Mouse (Mus musculus) CH12.LX (cell line): ENCODE results near the gene Sparcl1. TPM values are rescaled to one million over a fixed set of nuclear protein-coding genes. Genes with fewer than 3 reads are reported as not detected.

ENCODE experiments used
- DNase-seq: peaks from one replicate; pipeline ENCODE4 v3.0.0-alpha.2; 2013; ENCODE audit errors: extremely low read depth
- H3K27ac ChIP-seq: 2 replicates; pipeline ENCODE4 v1.5.1; 2012; ENCODE audit warnings: low read depth, mild to moderate bottlenecking, control low read depth, moderate library complexity; ENCODE audit not compliant: insufficient read depth
- H3K27me3 ChIP-seq: replicated peaks from 2 replicates; pipeline ENCODE3; 2012; ENCODE audit warnings: inconsistent platforms
- H3K36me3 ChIP-seq, 2 experiments: replicated peaks in 1 of 2; 2 replicates each; pipeline versions ENCODE3 to v1.6.1; 2012; ENCODE audit warnings: inconsistent platforms in 1 of 2, low read length in 1 of 2, mild to moderate bottlenecking in 1 of 2, mixed read lengths in 1 of 2, moderate library complexity in 1 of 2; ENCODE audit not compliant: control insufficient read depth in 1 of 2, insufficient read depth in 1 of 2
- H3K4me1 ChIP-seq, 2 experiments: 2 replicates each; pipeline ENCODE4 v1.6.1; 2012; ENCODE audit warnings: inconsistent platforms in 1 of 2, moderate library complexity in 1 of 2; ENCODE audit not compliant: insufficient read depth in 2 of 2, control insufficient read depth in 1 of 2
- H3K4me2 ChIP-seq: 2 replicates; pipeline ENCODE4 v1.6.1; 2012; ENCODE audit warnings: low read depth, mild to moderate bottlenecking, control low read depth; ENCODE audit not compliant: poor library complexity, insufficient read depth, severe bottlenecking
- H3K4me3 ChIP-seq, 3 experiments: fragments of 150-350 bp in 1 of 3; sonication (generic) in 1 of 3; replicated peaks in 1 of 3; 2 replicates each; pipeline versions ENCODE3 to v1.5.1; 2011 to 2012; ENCODE audit warnings: low read depth in 2 of 3, low read length in 2 of 3, mild to moderate bottlenecking in 2 of 3, moderate library complexity in 2 of 3, control low read depth in 1 of 3, improper control_type of control experiment in 1 of 3, inconsistent platforms in 1 of 3, mixed read lengths in 1 of 3; ENCODE audit not compliant: poor library complexity in 1 of 3
- H3K79me2 ChIP-seq: replicated peaks from 2 replicates; pipeline ENCODE4 v1.6.1; 2012; ENCODE audit warnings: mild to moderate bottlenecking, moderate library complexity; ENCODE audit not compliant: control insufficient read depth, poor library complexity, insufficient read depth, severe bottlenecking; ENCODE audit errors: extremely low read depth
- H3K9ac ChIP-seq: 2 replicates; pipeline ENCODE4 v1.6.1; 2012; ENCODE audit warnings: low read depth, mild to moderate bottlenecking, control low read depth, moderate library complexity; ENCODE audit not compliant: insufficient read depth
- H3K9me3 ChIP-seq: replicated peaks from 2 replicates; pipeline ENCODE3; 2012; ENCODE audit warnings: low read length, inconsistent platforms, mixed read lengths
- BHLHE40 ChIP-seq: IDR thresholded peaks from 2 replicates; pipeline ENCODE4 v1.6.1; 2011; ENCODE audit warnings: mild to moderate bottlenecking, low read depth, low read length, improper control_type of control experiment
- CHD1 ChIP-seq: IDR thresholded peaks from 2 replicates; pipeline ENCODE4 v1.6.1; 2012; ENCODE audit warnings: low read depth, low read length, improper control_type of control experiment, inconsistent platforms
- CTCF ChIP-seq, 2 experiments: IDR thresholded peaks in 1 of 2; conservative IDR thresholded peaks in 1 of 2; 2 replicates each; pipeline ENCODE4 v1.5.1; 2011 to 2012; ENCODE audit warnings: low read depth in 2 of 2, low read length in 2 of 2, improper control_type of control experiment in 1 of 2, inconsistent platforms in 1 of 2, mild to moderate bottlenecking in 1 of 2, moderate library complexity in 1 of 2
- EP300 ChIP-seq: IDR thresholded peaks from 2 replicates; pipeline ENCODE4 v1.6.1; 2011; ENCODE audit warnings: low read length, improper control_type of control experiment
- ETS1 ChIP-seq: conservative IDR thresholded peaks from 2 replicates; pipeline ENCODE4 v1.6.1; 2012; ENCODE audit warnings: low read depth, mild to moderate bottlenecking, inconsistent platforms, low read length, improper control_type of control experiment, moderate library complexity
- IRF4 ChIP-seq: IDR thresholded peaks from 2 replicates; pipeline ENCODE4 v1.6.1; 2014; ENCODE audit warnings: low read depth, mild to moderate bottlenecking, inconsistent platforms, low read length, improper control_type of control experiment
- JUND ChIP-seq: conservative IDR thresholded peaks from 2 replicates; pipeline ENCODE4 v1.6.1; 2011; ENCODE audit warnings: low read depth, low read length, improper control_type of control experiment
- KAT2A ChIP-seq: IDR thresholded peaks from 2 replicates; pipeline ENCODE4 v1.6.1; 2012; ENCODE audit warnings: low read length, improper control_type of control experiment, inconsistent platforms; ENCODE audit not compliant: insufficient replicate concordance
- MEF2A ChIP-seq: IDR thresholded peaks from 2 replicates; pipeline ENCODE4 v1.6.1; 2014; ENCODE audit warnings: low read depth, mild to moderate bottlenecking, inconsistent platforms, low read length, improper control_type of control experiment, borderline replicate concordance
- MXI1 ChIP-seq: IDR thresholded peaks from 2 replicates; pipeline ENCODE4 v1.6.1; 2011; ENCODE audit warnings: mild to moderate bottlenecking, low read depth, low read length, improper control_type of control experiment
- NELFE ChIP-seq: IDR thresholded peaks from 2 replicates; pipeline ENCODE4 v1.6.1; 2011; ENCODE audit warnings: low read depth, low read length, improper control_type of control experiment
- PAX5 ChIP-seq: IDR thresholded peaks from 2 replicates; pipeline ENCODE4 v1.6.1; 2012; ENCODE audit warnings: low read length, inconsistent platforms, mixed read lengths
- POLR2AphosphoS2 ChIP-seq: IDR thresholded peaks from 2 replicates; pipeline ENCODE4 v1.6.1; 2011; ENCODE audit warnings: low read depth, low read length, improper control_type of control experiment
- RAD21 ChIP-seq: IDR thresholded peaks from 2 replicates; pipeline ENCODE4 v1.6.1; 2011; ENCODE audit warnings: low read depth, mild to moderate bottlenecking, low read length, improper control_type of control experiment, moderate library complexity
- RCOR1 ChIP-seq: conservative IDR thresholded peaks from 2 replicates; pipeline ENCODE4 v1.6.1; 2012; ENCODE audit warnings: low read depth, mild to moderate bottlenecking, inconsistent platforms, low read length, improper control_type of control experiment
- SIN3A ChIP-seq: IDR thresholded peaks from 2 replicates; pipeline ENCODE4 v1.6.1; 2012; ENCODE audit warnings: low read length, improper control_type of control experiment, inconsistent platforms
- TBP ChIP-seq: conservative IDR thresholded peaks from 2 replicates; pipeline ENCODE4 v1.6.1; 2011; ENCODE audit warnings: low read depth, low read length, improper control_type of control experiment
- TCF12 ChIP-seq: IDR thresholded peaks from 2 replicates; pipeline ENCODE4 v1.6.1; 2014; ENCODE audit warnings: low read depth, mild to moderate bottlenecking, inconsistent platforms, low read length, improper control_type of control experiment
- USF1 ChIP-seq: IDR thresholded peaks from 2 replicates; pipeline ENCODE4 v1.6.1; 2014; ENCODE audit warnings: low read depth, mild to moderate bottlenecking, inconsistent platforms, low read length, improper control_type of control experiment
- ZMIZ1 ChIP-seq: IDR thresholded peaks from 2 replicates; pipeline ENCODE4 v1.6.1; 2012; ENCODE audit warnings: low read depth, mild to moderate bottlenecking, inconsistent platforms, low read length, improper control_type of control experiment
- ZNF384 ChIP-seq: IDR thresholded peaks from 2 replicates; pipeline ENCODE4 v1.6.1; 2012; ENCODE audit warnings: low read depth, low read length, improper control_type of control experiment, inconsistent platforms
- dilution Hi-C: fragments of 300-500 bp; cut with MboI; formaldehyde crosslinking; loops from 2 replicates; pipeline ENCODE4 v1.14.3; 2020; ENCODE audit warnings: low sequenced_read_pairs; ENCODE audit not compliant: extremely low pct_unique_long_range_greater_than_20kb, extremely low pct_ligation_motif_present
- in situ Hi-C: fragments of 300-500 bp; cut with MboI; formaldehyde crosslinking; loops from 3 replicates; pipeline ENCODE4 v1.14.3; 2019; ENCODE audit warnings: low sequenced_read_pairs, low pct_ligation_motif_present, low pct_unique_long_range_greater_than_20kb, mixed read lengths
- polyA plus RNA-seq: library from polyadenylated mRNA; unstranded; fragments of >175 nt; gene quantifications from 2 replicates; pipeline ENCODE4 v1.2.1, GENCODE M21; 2012; ENCODE audit warnings: low read depth; ENCODE audit not compliant: insufficient read length
- total RNA-seq, 2 experiments: library from RNA; depleted of rRNA; stranded (reverse); fragments of 300-350 nt in 1 of 2; fragments of >200 nt in 1 of 2; gene quantifications; 2 replicates each; pipeline ENCODE4 v1.2.3; 2012 to 2014

The Sparcl1 gene
- total and polyA plus RNA-seq, 3 experiments = not detected

DNA sequence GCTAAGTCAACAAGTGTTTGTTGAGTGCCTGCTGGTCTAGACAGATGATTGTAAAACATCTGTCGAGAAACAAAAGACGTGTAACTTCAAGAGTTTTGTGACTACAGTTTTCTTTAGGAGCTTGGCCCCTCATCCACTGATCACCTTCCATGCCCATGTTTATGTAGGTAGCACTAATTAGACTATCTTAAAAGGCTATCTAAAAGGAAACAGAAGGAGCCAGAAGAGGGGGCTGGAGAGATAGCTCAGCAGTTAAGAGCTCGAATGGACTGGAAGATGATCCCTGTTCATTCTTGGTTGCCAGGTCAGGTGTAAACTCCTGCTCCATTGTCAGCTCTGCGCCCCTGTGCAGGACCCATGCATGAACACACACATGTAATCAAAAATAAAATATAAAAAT, 65.4 kb downstream of the Sparcl1 start:
- TF ChIP-seq MEF2A (no peak), JUND (no peak), CHD1 (no peak), TBP (no peak), ETS1 (no peak), ZNF384 (no peak), CTCF (conservative IDR thresholded peaks at IDR 0.05 in 1 of 2, IDR thresholded peaks at IDR 0.05 in 1 of 2; ENCODE audit: low read depth in 2 of 2, low read length in 2 of 2) (peak in 1 of 2 experiments; percentile 42; a peak in 2 of 4 replicates), RAD21 (peak; percentile 19)
- H3K4me3 ChIP-seq = peak overlapping the region; percentile 94 to 99 (median 96)
- no peaks in the 10 kb centered on the region for H3K9me3 ChIP-seq
- H3K79me2 ChIP-seq = peaks cover 9% of the 10 kb centered on the region
- in situ Hi-C loops (no loop called here), dilution Hi-C loops (no loop called here)
- H3K36me3 ChIP-seq = peaks cover 6 to 35% of the 10 kb centered on the region in 2 experiments
- H3K4me1 ChIP-seq = peaks cover 3 to 38% of the 10 kb centered on the region in 2 experiments; a peak in 3 of 4 replicates
- no peaks in the 10 kb centered on the region for H3K27me3 ChIP-seq
- H3K9ac ChIP-seq = peak overlapping the region; percentile 95; the same call in 1 of the 2 replicates
- H3K27ac ChIP-seq = no peak overlapping the region
- DNase-seq = no peak
- peak overlapping the region; percentile 92 for H3K4me2 ChIP-seq

DNA sequence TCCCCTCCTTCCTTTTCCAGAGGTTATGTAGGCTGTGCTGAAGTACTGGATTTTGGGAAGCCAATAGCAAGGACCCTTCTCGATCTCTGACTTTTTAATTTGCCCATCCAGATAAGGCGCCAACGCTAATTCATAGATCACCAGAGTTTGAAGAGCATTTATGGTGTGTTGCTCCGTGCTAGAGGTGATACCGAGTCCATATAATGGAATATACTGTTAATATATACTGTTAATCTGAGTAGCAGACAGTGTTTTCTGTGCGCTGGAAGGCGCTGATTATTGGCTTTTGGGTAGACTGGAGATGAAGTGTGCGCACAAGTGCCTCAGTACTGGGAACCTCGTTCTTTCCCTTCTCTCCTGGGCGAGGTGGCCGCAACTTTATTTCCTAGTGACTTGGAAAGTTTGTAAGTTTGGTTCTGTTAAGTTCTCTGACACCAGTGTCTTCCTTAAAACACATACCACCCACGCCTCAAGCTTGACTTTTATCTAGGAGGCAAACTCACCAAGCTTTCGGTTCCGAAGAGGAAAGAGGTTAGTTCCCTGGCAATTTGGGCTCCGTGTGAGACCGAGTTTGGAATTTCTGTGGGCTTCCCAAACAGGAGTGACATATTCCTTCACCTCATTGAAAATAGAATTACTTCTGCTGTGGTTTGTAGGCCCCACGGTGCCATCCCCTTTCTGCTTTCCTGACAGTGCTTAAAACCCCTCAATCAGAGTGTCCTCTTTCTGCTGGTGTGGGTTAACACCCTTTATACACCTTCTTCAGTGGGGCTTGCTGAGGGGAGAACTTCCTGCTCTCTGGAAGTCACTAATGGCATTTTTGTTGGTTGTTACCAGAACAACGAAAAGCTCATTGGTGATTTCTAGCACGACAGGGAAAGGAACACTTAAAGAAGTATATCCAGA, 66.1 kb downstream of the Sparcl1 start:
- Histone ChIP-seq H3K27ac (peak overlapping the region; percentile 90), H3K4me2 (peak overlapping the region; percentile 92), H3K9me3 (no peaks in the 10 kb centered on the region), H3K27me3 (no peaks in the 10 kb centered on the region), H3K79me2 (peaks cover 9% of the 10 kb centered on the region), H3K4me1 (peaks cover 8 to 41% of the 10 kb centered on the region in 2 experiments), H3K9ac (peak overlapping the region; percentile 95), H3K36me3 (peaks cover 6 to 28% of the 10 kb centered on the region in 2 experiments), H3K4me3 (peak overlapping the region; percentile 94 to 99 (median 96))
- TF ChIP-seq KAT2A (no peak), BHLHE40 (no peak), ZMIZ1 (no peak), MEF2A (no peak), SIN3A (peak; percentile 37; the same call in 1 of the 2 replicates), CHD1 (peak; percentile 69; the same call in 1 of the 2 replicates), USF1 (no peak), MXI1 (no peak; the same call in 1 of the 2 replicates), IRF4 (0 out of 2 replicates have a peak, but pooled peaks have one; percentile 19), PAX5 (no peak), TCF12 (no peak), ZNF384 (no peak), RCOR1 (0 out of 2 replicates have a peak, but pooled peaks have one; percentile 43), NELFE (no peak), TBP (no peak), POLR2AphosphoS2 (no peak), EP300 (peak; percentile 7; the same call in 1 of the 2 replicates)
- in situ Hi-C loops (no loop called here), dilution Hi-C loops (no loop called here)
- no peak for DNase-seq
